Mouse (Mus musculus): ENCODE data around the gene Elovl6.

DNA sequence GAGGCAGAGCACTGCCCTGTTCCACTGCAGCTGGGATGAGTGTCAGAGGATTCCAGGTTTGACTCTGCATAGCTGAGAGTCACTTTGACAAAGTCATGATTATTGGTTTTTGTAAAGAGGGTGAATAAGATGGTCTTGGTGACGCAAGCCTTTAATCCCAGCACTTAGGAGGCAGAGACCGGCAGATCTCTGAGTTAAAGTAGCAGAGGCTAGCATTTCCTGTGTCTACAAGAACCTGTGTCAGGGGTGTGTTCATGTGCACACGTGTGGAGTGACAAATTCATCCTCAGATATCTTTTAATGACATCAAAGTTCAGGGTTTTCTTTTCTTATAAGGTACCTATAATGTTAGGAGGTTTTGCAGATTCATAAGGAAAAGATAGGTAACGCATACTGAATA lies 30.3 kb downstream of the Elovl6 start:
- no peak for TF ChIP-seq CTCF (IDR thresholded peaks at IDR 0.05)
- no peak for TF ChIP-seq EP300 (IDR thresholded peaks at IDR 0.05)
